Mouse (Mus musculus) forebrain, embryonic 10.5 days (tissue): ENCODE measurements at regions not wholly inside any gene's neighbourhood (a gene's known extent, or its start where the extent isn't known, plus 50 kb on each side); places are given as distances from the start of the nearest gene placed in this dataset.

Experiments
- DNase-seq: peaks from one replicate; pipeline ENCODE4 v3.0.0-alpha.2; 2017; ENCODE audit warnings: low spot score; ENCODE audit errors: extremely low spot score
- H3K27ac ChIP-seq: fragments of 300-500 bp; sonication (generic); 2 replicates; pipeline ENCODE4 v1.5.1; 2016; ENCODE audit warnings: mild to moderate bottlenecking
- H3K27me3 ChIP-seq: fragments of 300-500 bp; sonication (generic); 2 replicates; pipeline ENCODE4 v1.6.1; 2016; ENCODE audit warnings: mild to moderate bottlenecking; ENCODE audit not compliant: poor library complexity, severe bottlenecking
- H3K36me3 ChIP-seq: fragments of 300-500 bp; sonication (generic); replicated peaks from 2 replicates; pipeline ENCODE4 v1.6.1; 2016; ENCODE audit warnings: mild to moderate bottlenecking, moderate library complexity
- H3K4me1 ChIP-seq: fragments of 300-500 bp; sonication (generic); 2 replicates; pipeline ENCODE4 v1.6.1; 2016
- H3K4me3 ChIP-seq: fragments of 300-500 bp; sonication (generic); 2 replicates; pipeline ENCODE4 v1.5.1; 2016; ENCODE audit warnings: mild to moderate bottlenecking, moderate library complexity
- H3K9me3 ChIP-seq: fragments of 300-500 bp; sonication (generic); 2 replicates; pipeline ENCODE4 v1.6.1; 2016; ENCODE audit warnings: mild to moderate bottlenecking, moderate library complexity
- WGBS: fragments of 180-500 bp; shearing (Covaris S2); methylation state at CpG from one replicate; pipeline ENCODE4 v1.1.7; 2016; 5-methylcytosine and 5-hydroxymethylcytosine counted together

DNA sequence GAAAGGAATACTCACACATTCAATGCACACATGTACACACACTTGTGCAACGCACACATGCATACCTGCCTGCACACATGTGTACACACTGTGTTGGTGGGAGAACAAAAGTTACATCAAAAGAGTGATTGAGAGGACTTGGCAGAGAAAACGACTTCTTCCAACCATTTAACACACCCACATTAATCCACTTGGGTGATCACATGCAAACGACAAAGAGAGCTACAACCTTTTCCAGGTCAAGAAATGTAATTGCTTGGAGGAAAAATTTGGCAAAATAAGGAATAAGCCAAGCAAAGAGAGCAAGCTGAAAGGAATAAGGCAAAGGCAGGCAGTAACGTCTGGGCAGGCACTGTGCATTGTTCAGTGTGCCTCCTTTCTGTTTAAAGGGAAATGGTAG lies 67.3 kb downstream of the C1d start:
- Histone ChIP-seq H3K4me3 (no peak overlapping the region), H3K9me3 (no peaks in the 10 kb centered on the region), H3K36me3 (no peaks in the 10 kb centered on the region), H3K27ac (peak overlapping the region; percentile 73; the same call in 1 of the 2 replicates), H3K4me1 (peaks cover 57% of the 10 kb centered on the region), H3K27me3 (peaks cover 71% of the 10 kb centered on the region)
- DNase-seq, result no peak
- WGBS, result 28% methylated on average over 4 of the region's 4 CpGs

- Histone ChIP-seq H3K36me3 (no peaks in the 10 kb centered on the region), H3K9me3 (no peaks in the 10 kb centered on the region), H3K4me1 (peaks cover 57% of the 10 kb centered on the region), H3K27ac (peak overlapping the region; percentile 73), H3K27me3 (peaks cover 74% of the 10 kb centered on the region), H3K4me3 (peak overlapping the region; percentile 16; the same call in 1 of the 2 replicates)
- WGBS, result 37% methylated on average over 10 of the region's 10 CpGs
- peak; percentile 54 for DNase-seq
Measured at GRCm38 (mm10) chr11:17325731-17326646, 68.6 kb downstream of the C1d start.

GRCm38 (mm10) chr11:17326695-17327094 lies 69.3 kb downstream of the C1d start:
- Histone ChIP-seq H3K27ac (peak overlapping the region; percentile 73), H3K4me1 (peaks cover 57% of the 10 kb centered on the region), H3K27me3 (peaks cover 74% of the 10 kb centered on the region), H3K4me3 (peak overlapping the region; percentile 16; the same call in 1 of the 2 replicates), H3K9me3 (no peaks in the 10 kb centered on the region), H3K36me3 (no peaks in the 10 kb centered on the region)
- DNase-seq, result no peak
- WGBS, result 51% methylated on average over 4 of the region's 4 CpGs

DNA sequence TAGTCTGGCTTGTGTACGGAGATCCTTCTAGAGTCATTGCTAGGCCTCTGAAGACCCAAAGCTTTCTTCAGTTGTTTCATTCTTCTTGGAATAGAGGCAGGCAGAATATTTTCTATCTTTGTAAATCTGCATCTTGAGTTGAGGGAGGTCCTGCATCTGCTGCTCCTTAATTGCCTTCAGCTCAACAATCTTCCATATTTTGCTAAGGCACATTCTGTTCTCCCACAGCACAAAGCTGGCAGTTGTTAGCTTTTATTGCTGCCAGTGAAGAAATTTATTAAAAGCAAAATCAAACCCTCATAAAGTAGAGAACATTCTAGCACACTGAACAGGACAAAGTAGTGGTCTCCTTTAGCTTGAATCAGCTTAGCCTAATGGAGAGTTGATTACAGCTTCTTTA lies 94.1 kb downstream of the C1d start:
- Histone ChIP-seq H3K9me3 (no peaks in the 10 kb centered on the region), H3K27me3 (no peaks in the 10 kb centered on the region), H3K4me3 (no peak overlapping the region), H3K4me1 (peaks cover 19% of the 10 kb centered on the region), H3K27ac (no peak overlapping the region), H3K36me3 (no peaks in the 10 kb centered on the region)
- DNase-seq, result no peak
- 95% methylated on average over 1 of the region's 1 CpGs for WGBS

GRCm38 (mm10) chr11:17352148-17353130 lies 95.1 kb downstream of the C1d start:
- Histone ChIP-seq H3K4me3 (no peak overlapping the region), H3K27me3 (no peaks in the 10 kb centered on the region), H3K4me1 (peaks cover 19% of the 10 kb centered on the region), H3K36me3 (no peaks in the 10 kb centered on the region), H3K9me3 (no peaks in the 10 kb centered on the region), H3K27ac (no peak overlapping the region)
- DNase-seq, result no peak
- WGBS, result 71% methylated on average over 17 of the region's 17 CpGs

- DNase-seq, result no peak
- WGBS, result 68% methylated on average over 1 of the region's 1 CpGs
- no peaks in the 10 kb centered on the region for H3K36me3 ChIP-seq
- H3K27me3 ChIP-seq, result no peaks in the 10 kb centered on the region
- peaks cover 27% of the 10 kb centered on the region for H3K4me1 ChIP-seq
- H3K9me3 ChIP-seq, result no peaks in the 10 kb centered on the region
- H3K27ac ChIP-seq, result 0 out of 2 replicates have a peak overlapping the region, but pooled peaks have one; percentile 41
- H3K4me3 ChIP-seq, result no peak overlapping the region
Measured at GRCm38 (mm10) chr11:17359698-17360254, 102.4 kb downstream of the C1d start.

GRCm38 (mm10) chr11:17377859-17378258 lies 120.5 kb downstream of the C1d start:
- no peak for DNase-seq
- WGBS, result 83% methylated on average over 3 of the region's 3 CpGs
- no peaks in the 10 kb centered on the region for H3K4me1 ChIP-seq

DNA sequence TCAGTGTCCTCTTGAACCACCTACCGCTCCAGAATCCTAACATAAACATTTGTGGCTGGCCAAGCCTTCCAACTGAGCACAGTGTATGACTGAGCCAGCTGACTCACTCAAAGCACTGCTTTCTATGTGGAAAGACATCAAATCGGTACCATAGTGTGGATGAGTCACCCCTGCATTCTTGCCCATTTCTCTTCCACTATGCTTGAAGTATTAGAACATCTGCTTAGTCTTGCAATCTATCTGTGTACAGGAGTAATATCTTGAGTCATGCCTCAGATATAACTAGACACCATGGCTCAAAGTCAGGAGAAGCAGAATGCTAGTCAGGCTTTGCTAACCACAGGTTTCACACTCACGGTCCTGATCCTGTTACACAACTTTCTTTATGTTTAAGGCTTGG lies 129.4 kb downstream of the C1d start:
- no peak overlapping the region for H3K27ac ChIP-seq
- H3K27me3 ChIP-seq, result no peaks in the 10 kb centered on the region
- H3K9me3 ChIP-seq, result no peaks in the 10 kb centered on the region
- DNase-seq, result no peak
- H3K4me3 ChIP-seq, result no peak overlapping the region
- no peaks in the 10 kb centered on the region for H3K4me1 ChIP-seq
- no peaks in the 10 kb centered on the region for H3K36me3 ChIP-seq
- 87% methylated on average over 3 of the region's 3 CpGs for WGBS

More at GRCm38 (mm10) chr11:17377859-17378258, 120.5 kb downstream of the C1d start:
- no peaks in the 10 kb centered on the region for H3K9me3 ChIP-seq
- no peaks in the 10 kb centered on the region for H3K36me3 ChIP-seq
- H3K4me3 ChIP-seq, result no peak overlapping the region
- no peak overlapping the region for H3K27ac ChIP-seq
- no peaks in the 10 kb centered on the region for H3K27me3 ChIP-seq

GRCm38 (mm10) chr11:17393832-17394231 lies 136.5 kb downstream of the C1d start:
- Histone ChIP-seq H3K4me1 (no peaks in the 10 kb centered on the region), H3K9me3 (no peaks in the 10 kb centered on the region), H3K36me3 (no peaks in the 10 kb centered on the region), H3K4me3 (no peak overlapping the region), H3K27me3 (no peaks in the 10 kb centered on the region), H3K27ac (no peak overlapping the region)
- 94% methylated on average over 6 of the region's 6 CpGs for WGBS
- no peak for DNase-seq

DNA sequence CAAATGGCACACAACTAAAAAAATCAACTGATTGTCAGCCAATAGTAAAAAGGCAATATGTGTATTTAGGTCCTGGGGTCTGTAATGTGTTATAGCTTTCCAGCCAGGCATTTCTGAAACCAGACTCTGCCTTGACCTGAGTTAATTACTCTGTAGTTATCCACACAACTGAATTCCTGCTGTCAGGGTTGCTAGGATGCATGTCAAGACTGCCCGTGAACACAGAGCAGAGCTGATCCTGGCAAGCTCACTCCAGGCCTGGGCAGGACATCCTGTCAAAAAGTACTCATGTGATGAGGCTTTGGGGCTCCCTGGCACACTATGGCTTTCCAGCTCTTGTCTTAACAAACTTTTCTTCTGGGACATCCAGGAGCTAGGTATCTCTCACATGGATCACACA lies 157.2 kb downstream of the C1d start:
- DNase-seq, result peak; percentile 32
- H3K9me3 ChIP-seq, result no peaks in the 10 kb centered on the region
- no peak overlapping the region for H3K4me3 ChIP-seq
- H3K4me1 ChIP-seq, result peaks cover 25% of the 10 kb centered on the region
- H3K27me3 ChIP-seq, result no peaks in the 10 kb centered on the region
- 19% methylated on average over 1 of the region's 1 CpGs for WGBS
- no peaks in the 10 kb centered on the region for H3K36me3 ChIP-seq
- H3K27ac ChIP-seq, result peak overlapping the region; percentile 66

DNA sequence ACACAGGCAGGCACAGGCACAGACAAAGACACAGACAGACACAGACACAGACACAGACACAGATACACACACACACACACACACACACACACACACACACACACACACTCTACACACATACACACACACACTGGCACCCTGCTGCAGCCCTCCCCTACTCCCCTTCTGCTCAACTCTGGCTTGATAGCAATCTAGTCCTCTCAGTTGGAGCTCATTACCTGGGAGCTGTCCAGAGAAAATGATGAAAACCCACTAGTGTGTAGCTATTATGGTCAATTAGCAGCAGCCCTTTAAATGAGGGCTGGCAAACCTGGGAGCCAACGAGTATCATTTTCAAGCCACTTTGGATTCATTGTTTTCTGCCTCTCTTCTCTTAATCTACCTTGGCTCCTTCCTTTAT lies 157.8 kb downstream of the C1d start:
- DNase-seq, result no peak
- H3K27ac ChIP-seq, result peak overlapping the region; percentile 66
- no peak overlapping the region for H3K4me3 ChIP-seq
- H3K36me3 ChIP-seq, result no peaks in the 10 kb centered on the region
- H3K4me1 ChIP-seq, result peaks cover 25% of the 10 kb centered on the region
- no peaks in the 10 kb centered on the region for H3K27me3 ChIP-seq
- no peaks in the 10 kb centered on the region for H3K9me3 ChIP-seq
- 73% methylated on average over 1 of the region's 1 CpGs for WGBS

GRCm38 (mm10) chr11:17417656-17418289 lies 160.4 kb downstream of the C1d start:
- WGBS, result 77% methylated on average over 4 of the region's 4 CpGs
- H3K4me1 ChIP-seq, result peaks cover 25% of the 10 kb centered on the region
- DNase-seq, result no peak

More at GRCm38 (mm10) chr11:17417656-17418289, 160.4 kb downstream of the C1d start:
- no peaks in the 10 kb centered on the region for H3K36me3 ChIP-seq
- H3K9me3 ChIP-seq, result peaks cover 6% of the 10 kb centered on the region; the same call in 1 of the 2 replicates
- H3K4me3 ChIP-seq, result no peak overlapping the region
- no peaks in the 10 kb centered on the region for H3K27me3 ChIP-seq
- no peak overlapping the region for H3K27ac ChIP-seq
